Mouse (Mus musculus) left cerebral cortex, adult 9 months (tissue): ENCODE measurements around the gene Cldn19.

ENCODE experiments used
- DNase-seq, 2 experiments: peaks; one replicate each; pipeline ENCODE4 v3.0.0; 2022; ENCODE audit warnings: low spot score in 2 of 2

Gene Cldn19

GRCm38 (mm10) chr4:119255351-119255750 lies at the start of gene Cldn19:
TSS of gene Cldn19 (plus strand) at chr4:119255414.
- no peak for DNase-seq

DNA sequence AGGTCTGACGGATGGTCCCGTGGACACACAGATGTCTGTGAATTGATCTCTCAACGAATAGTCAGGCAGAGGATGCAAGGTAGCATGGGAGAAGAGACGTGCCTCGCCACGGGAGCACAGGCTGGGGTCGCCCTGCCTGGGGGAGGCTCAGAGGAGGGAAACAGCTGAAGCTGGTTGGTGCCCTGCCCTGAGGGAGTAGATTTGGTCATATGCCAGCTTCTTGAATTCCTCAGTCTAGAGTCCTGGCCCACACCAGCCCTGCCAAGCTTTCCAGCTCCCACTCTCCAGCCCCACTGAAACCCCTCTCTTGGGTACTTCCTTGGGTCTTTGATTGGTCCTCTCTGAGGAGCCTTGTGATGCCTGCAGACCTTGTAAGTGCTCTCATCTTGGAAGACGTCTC lies 38.5 kb upstream of the Cldn19 start:
- no peak for DNase-seq

GRCm38 (mm10) chr4:119218169-119218568 lies 37.0 kb upstream of the Cldn19 start, which contains the start of gene Tmem269:
TSS of gene Tmem269 (minus strand) at chr4:119218217.
- no peak for DNase-seq

DNA sequence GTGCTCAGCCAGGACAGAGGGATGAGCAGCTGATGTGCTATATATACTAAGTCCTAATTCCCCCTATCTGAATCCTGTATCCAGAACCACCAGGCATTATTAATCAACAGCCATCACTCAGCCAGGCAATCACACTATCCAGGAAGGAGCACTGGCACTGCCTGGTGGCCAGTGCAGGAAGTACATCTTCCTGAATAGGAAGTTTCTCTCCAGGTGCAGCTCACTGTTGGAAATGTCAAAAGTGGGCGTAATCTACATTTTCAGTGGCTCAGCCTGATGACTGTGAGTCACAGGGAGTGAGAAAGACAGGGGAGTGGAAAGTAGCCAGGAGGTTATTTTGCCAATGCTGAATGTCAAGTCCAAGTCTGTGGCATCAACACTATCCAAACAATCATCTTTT lies 31.5 kb upstream of the Cldn19 start:
- DNase-seq = peak in 1 of 2 experiments; percentile 40

- no peak for DNase-seq
Observed at GRCm38 (mm10) chr4:119224534-119224933, 30.7 kb upstream of the Cldn19 start.

DNA sequence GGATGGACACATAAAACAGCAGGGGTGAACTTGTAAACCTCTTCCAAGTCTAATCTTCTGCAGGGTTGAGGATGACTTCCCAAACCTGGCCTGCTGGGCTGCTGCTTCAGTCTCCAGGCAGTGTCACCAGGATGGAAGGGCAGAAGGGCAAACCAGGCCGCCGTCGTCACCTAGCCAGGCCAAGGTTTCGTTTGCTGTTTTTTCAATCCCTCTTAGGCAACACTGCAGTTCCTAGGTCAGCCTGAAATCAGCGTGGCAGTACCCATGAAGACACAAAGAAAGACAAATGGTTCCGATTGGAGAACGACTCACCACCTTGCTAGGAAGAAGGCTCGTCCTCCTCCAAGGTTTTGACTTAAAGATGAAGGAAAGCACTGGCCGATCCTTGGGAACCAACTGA lies 29.5 kb upstream of the Cldn19 start:
- DNase-seq = no peak

- no peak for DNase-seq
Observed at GRCm38 (mm10) chr4:119226751-119227150, 28.5 kb upstream of the Cldn19 start.

DNA sequence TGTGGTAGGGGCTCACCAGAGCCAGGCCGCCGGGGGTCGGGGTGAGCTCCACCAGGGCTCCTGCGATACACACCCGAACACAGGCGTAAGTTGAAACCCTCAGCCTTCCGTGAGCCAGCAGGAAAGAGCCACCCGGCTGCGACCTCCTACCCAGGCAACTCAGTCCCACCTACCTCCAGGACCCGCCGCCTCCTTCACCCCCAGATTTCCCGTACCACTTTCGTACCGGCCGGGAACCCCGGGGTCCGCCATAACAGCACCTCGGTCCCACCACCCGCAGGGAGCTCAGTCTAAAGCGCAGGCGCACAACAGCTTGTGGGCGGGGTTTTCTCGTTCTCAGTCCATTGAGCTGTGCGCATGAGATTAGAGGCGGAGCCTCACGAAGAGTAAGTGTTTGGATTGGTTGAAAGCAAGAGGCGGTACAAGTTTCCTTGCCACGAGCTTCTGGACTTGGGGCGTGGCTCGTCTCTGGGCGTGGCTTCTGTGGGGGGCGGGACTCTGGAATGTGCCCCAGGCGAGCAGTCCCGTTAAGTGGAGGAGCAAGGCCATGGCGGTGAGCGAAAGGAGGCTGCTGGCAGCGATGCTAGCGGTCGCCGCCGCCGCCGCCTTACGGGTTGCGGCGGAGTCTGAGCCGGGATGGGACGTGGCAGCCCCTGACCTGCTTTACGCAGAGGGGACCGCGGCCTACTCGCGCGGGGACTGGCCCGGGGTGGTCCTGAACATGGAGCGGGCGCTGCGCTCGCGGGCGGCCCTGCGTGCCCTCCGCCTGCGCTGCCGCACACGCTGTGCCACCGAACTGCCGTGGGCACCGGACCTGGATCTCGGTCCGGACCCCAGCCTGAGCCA lies 22.6 kb upstream of the Cldn19 start, which contains the start of the genes AU022252 and P3h1:
TSS of gene AU022252 (minus strand) at position 303 of the 846 bp plus-strand sequence.
TSS of gene P3h1 (plus strand) at position 506 of the 846 bp plus-strand sequence.
- DNase-seq = peak; percentile 99

- peak in 1 of 2 experiments; percentile 50 for DNase-seq
Observed at GRCm38 (mm10) chr4:119233256-119233901, 21.8 kb upstream of the Cldn19 start.

DNA sequence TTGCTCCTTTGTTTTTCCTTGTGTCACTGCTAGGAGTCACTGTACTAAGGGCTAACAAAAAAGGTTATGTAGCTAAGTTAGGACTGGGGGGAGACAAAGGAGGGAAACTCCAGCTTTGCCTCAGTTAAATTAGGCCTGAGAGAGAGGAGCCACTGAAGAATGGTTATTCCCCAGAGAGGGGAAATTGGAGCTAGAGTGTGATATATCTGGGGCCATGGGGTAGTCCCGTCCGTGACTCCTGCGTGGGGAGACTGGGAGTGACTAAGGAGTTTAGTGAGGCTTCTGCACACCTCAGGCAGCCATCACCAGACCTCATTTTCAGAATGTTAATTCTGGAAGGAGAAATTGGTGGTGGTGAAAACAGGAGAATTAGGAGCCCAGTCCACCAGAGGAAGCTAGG lies 20.9 kb upstream of the Cldn19 start:
- DNase-seq = no peak

DNA sequence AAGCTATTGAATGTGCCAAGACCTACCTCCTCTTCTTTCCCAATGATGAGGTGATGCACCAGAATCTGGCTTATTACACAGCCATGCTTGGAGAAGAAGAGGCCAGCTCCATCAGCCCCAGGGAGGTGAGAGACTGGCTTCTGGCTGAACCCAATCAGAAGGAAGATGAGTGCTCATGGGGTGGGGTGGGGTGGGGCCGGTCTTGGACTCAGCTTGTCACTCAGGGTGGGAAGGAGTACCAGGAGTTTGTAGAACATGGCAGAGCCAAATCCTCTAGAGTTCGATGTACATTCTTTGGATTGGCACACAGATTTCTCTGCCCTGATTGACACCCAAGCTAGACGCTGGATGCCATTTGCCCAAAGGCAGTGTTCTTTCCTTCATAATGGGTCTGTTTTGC lies 16.6 kb upstream of the Cldn19 start:
- no peak for DNase-seq

GRCm38 (mm10) chr4:119239181-119239682 lies 16.0 kb upstream of the Cldn19 start:
- peak in 1 of 2 experiments; percentile 65 for DNase-seq

DNA sequence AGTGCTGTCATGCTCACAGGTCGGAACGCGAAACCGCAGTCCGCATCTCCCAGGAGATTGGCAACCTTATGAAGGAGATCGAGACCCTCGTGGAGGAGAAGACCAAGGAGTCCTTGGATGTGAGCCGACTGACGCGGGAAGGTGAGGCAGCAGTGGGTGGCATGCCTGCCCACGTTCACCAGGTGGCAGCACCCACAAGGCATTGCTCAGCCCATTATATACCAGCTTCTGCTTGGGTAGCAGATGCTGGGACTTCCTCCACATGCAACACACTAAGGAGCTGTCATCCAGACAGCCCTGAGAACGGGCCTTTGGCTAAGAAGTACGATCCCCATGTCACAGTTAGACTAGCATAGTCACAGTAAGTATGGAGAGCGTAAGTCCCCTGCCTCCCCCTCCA lies 13.6 kb upstream of the Cldn19 start:
- DNase-seq = peak in 1 of 2 experiments; percentile 67

DNA sequence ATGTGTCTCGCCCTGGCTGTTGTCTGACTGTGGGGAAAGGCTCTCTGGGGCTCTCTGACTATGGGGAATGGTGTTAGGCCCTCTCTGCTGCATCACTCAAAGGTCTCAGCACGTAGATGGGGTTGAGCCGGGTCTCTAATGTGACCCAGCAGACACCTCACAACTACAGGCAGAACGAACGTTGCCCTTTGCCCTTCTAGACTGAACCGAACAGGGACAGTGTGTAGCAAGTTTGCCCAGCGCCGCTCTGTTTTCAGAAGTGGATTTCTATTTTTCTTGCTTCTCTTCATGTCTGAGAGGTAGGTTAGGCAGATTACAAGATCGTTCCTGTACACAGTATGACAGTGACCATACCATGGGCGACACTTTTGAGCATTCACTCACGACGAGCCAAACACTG lies 12.6 kb upstream of the Cldn19 start:
- no peak for DNase-seq

GRCm38 (mm10) chr4:119244468-119245240 lies 10.6 kb upstream of the Cldn19 start:
- DNase-seq = peak; percentile 77 to 83

DNA sequence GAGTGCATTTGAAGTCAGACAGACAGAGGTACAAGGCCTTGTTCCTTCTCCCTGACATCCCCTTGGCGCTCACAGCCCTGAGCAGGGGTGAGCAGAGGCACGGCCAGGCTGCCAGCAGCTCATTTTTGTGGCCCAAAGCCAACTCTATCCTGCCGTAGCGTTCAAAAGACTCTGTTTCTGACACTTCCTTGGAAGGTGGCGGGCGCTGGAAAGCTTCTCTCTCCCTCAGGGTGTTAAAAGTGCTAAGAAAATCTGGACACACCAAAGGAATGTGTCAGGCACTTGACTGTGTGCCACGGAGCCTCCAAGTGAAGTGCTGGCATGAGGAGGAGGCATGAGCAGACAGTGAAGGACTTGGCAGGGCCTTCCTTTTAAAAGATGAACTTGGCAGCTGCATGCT lies 9.7 kb upstream of the Cldn19 start:
- DNase-seq = peak; percentile 64 to 82

DNA sequence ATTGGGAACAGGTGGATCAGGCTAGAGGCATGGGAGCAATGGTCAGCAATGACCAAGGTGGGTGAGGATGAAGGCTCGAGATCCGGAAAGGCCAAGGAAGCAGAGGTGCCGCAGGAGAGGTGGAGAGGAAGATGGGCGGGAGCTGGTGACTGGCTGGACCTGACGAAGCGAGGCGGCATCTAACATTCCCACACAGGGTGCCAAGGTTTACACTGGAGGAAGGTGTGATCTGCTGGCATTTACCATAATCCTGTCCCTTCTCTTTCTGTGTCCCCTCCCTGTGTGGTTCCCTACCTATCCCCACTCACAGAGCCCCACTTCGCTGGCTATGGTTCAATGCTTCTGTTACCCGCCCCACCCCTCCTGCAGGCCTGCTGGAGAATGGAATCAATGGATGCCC lies 9.3 kb upstream of the Cldn19 start:
- DNase-seq = peak in 1 of 2 experiments; percentile 29

DNA sequence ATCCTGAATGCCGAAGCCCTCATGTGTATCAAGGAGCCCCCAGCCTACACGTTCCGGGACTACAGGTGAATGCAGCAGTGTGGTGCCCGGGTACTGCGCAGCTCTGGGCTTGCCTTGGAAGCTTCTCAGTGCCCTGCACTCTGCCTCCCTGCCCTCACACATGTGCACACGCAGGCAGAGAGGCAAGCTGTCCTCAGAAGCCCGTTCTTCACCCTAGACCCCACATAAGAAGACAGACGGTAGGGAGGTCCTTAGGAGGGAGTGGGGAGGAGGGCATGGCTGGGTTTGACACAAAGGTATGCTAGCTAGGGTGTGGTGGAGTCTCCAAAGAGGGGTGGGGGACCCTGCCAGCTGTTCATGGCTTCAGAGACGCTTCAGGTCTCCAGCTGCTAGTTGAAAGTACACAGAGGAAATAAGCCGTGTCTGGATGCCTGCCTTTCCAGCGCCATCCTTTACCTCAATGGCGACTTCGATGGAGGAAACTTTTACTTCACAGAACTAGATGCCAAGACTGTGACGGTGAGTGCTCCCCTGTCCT lies 8.5 kb upstream of the Cldn19 start:
- DNase-seq = no peak

DNA sequence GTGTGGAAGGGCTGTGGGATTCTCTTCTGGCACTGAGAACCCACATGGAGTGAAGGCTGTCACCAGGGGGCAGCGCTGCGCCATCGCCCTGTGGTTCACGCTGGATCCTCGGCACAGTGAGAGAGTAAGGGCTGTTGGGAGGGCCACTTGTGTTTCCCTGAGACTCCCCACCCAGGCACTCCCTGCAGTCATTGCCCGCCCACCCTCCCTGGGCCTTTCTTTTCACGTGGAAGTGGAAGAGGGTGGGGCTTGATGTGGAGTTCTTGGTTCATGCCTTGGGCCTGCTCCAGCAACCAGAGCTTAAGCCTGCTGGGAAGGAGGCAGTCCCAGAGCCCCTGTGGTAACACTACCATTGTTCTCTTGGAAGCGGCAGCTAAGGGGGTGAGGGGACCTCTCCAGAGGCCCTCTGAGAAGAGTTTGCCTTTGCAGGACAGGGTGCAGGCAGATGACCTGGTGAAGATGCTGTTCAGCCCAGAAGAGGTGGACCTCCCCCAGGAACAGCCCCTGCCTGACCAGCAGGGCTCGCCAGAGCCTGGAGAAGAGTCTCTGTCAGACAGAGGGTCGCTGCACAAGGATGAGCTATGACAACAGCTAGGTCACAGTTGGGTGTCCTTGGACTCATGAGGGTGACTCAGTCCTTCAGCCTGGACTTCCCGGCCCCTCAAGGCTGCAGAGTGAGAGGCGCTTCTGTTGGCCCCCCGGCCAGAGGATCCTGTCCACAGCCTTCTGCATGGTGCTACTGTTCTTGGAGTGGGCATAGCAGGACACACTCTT lies 7.6 kb upstream of the Cldn19 start:
- peak in 1 of 2 experiments; percentile 70 for DNase-seq

DNA sequence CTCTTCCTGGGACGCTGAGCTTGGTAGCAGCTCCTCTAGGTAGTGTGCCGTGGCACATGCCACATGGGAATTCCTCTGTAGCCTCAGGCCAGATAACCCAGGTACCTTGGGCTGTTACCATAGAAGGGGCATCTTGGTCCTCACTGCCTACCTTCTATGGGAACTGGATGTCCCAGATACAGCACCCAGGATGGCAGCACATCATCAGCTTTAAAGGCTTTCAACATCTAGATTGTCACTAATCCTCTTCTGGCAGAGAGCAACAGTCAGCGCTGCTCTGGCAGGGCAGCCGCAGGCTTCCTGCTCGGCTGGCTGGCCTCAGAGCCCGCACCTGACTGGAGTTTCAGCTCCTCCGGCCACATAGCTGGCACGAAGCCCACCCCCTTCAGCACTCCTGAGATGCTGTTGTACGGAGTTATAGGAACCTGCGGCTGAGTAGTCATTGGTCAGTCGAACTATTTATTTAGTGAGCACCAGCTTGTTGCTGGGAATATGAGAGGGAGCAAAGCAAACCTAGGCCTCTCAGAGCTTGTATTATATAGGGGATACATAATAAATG lies 6.7 kb upstream of the Cldn19 start:
- DNase-seq = no peak
